Mouse (Mus musculus): ENCODE results near the gene Ctnnd2. TPM values are rescaled to one million over a fixed set of nuclear protein-coding genes. Genes with fewer than 3 reads are reported as not detected.

The Ctnnd2 gene
- polyA plus RNA-seq, 1 experiment from 2014 or later = 0.15 TPM

- H3K4me2 ChIP-seq (ENCODE audit: low read depth, low read length) = no peak overlapping the region
- no peak for ATAC-seq
- no peak overlapping the region for H3K4me3 ChIP-seq (ENCODE audit: low read depth, low read length)
- no peak overlapping the region for H3K27ac ChIP-seq (ENCODE audit: low read depth)
- 62% methylated on average over 2 of the region's 2 CpGs for WGBS (ENCODE audit: insufficient replicate concordance)
- no peaks in the 10 kb centered on the region for H3K9me3 ChIP-seq (ENCODE audit: low read length)
- TF ChIP-seq CTCF (IDR thresholded peaks at IDR 0.05; ENCODE audit: low read depth) (no peak), EP300 (IDR thresholded peaks at IDR 0.05; ENCODE audit: low read depth) (no peak)
- H3K9ac ChIP-seq (replicated peaks) = no peak overlapping the region
- DNase-seq = no peak
- H3K27me3 ChIP-seq (ENCODE audit: insufficient read depth, low read length) = no peaks in the 10 kb centered on the region
- H3K36me3 ChIP-seq (replicated peaks; ENCODE audit: insufficient read depth, low read length) = no peaks in the 10 kb centered on the region
- H3K4me1 ChIP-seq (ENCODE audit: insufficient read depth) = no peaks in the 10 kb centered on the region
These were observed 546.8 kb downstream of the Ctnnd2 start for GRCm38 (mm10) chr15:30719226-30719625.

DNA sequence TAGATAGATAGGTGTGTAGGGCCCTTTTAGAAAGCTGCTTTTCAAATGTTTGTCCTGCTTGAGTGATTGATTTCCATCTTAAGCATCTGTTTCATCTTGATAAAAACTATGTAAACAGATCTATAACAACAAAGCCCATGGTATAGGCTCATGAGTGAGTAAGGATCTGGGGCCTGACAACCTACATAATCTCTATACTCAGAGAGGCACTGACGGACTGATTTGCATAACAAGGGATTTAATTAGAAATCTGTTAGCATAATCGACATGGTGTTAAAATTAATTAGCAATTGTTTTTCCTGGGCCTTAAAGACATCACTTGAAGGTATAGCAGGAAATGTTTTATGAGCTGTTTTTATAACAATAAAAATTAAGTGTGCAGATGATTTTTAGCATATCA, 548.7 kb downstream of the Ctnnd2 start:
- Histone ChIP-seq H3K27ac (ENCODE audit: low read depth) (no peak overlapping the region), H3K4me3 (ENCODE audit: low read depth, low read length) (no peak overlapping the region), H3K27me3 (ENCODE audit: insufficient read depth, low read length) (no peaks in the 10 kb centered on the region), H3K4me1 (ENCODE audit: insufficient read depth) (no peaks in the 10 kb centered on the region), H3K9ac (replicated peaks) (no peak overlapping the region), H3K36me3 (replicated peaks; ENCODE audit: insufficient read depth, low read length) (no peaks in the 10 kb centered on the region), H3K9me3 (ENCODE audit: low read length) (no peaks in the 10 kb centered on the region), H3K4me2 (ENCODE audit: low read depth, low read length) (no peak overlapping the region)
- no peak for ATAC-seq
- no peak for TF ChIP-seq EP300 (IDR thresholded peaks at IDR 0.05; ENCODE audit: low read depth)
- TF ChIP-seq CTCF (IDR thresholded peaks at IDR 0.05; ENCODE audit: low read depth) = no peak
- WGBS (ENCODE audit: insufficient replicate concordance) = 58% methylated on average over 2 of the region's 2 CpGs
- no peak for DNase-seq

- H3K9ac ChIP-seq (replicated peaks) = no peak overlapping the region
- TF ChIP-seq EP300 (IDR thresholded peaks at IDR 0.05; ENCODE audit: low read depth) (no peak), CTCF (IDR thresholded peaks at IDR 0.05; ENCODE audit: low read depth) (no peak)
- no peak overlapping the region for H3K4me2 ChIP-seq (ENCODE audit: low read depth, low read length)
These were observed 553.7 kb downstream of the Ctnnd2 start for GRCm38 (mm10) chr15:30726066-30726465.

DNA sequence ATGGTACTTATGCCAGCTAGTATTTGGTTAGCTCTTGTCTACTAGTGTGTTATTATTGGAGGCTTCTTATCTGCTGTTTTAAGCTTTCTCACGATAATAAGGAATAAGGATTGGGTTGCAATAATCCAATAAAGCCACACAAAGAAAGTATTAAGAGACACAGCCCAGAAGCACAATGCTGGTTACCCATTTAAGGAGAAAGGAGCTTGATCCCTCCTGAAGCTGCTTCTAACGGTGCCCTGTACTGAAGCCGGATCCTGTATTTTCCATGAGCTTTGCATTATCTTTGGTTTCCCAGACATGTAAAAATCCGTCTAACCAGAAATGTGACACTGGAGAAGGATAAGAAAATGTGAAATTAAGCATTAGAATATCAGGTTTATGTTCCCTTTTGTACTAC, 565.8 kb downstream of the Ctnnd2 start:
- H3K4me3 ChIP-seq (ENCODE audit: low read depth, low read length) = no peak overlapping the region
- no peak overlapping the region for H3K9ac ChIP-seq (replicated peaks)
- WGBS (ENCODE audit: insufficient replicate concordance) = 77% methylated on average over 4 of the region's 4 CpGs
- H3K36me3 ChIP-seq (replicated peaks; ENCODE audit: insufficient read depth, low read length) = no peaks in the 10 kb centered on the region
- TF ChIP-seq EP300 (IDR thresholded peaks at IDR 0.05; ENCODE audit: low read depth) = no peak
- no peak for TF ChIP-seq CTCF (IDR thresholded peaks at IDR 0.05; ENCODE audit: low read depth)
- no peak for ATAC-seq
- H3K4me1 ChIP-seq (ENCODE audit: insufficient read depth) = no peaks in the 10 kb centered on the region
- no peaks in the 10 kb centered on the region for H3K9me3 ChIP-seq (ENCODE audit: low read length)
- DNase-seq = no peak
- H3K4me2 ChIP-seq (ENCODE audit: low read depth, low read length) = no peak overlapping the region
- H3K27ac ChIP-seq (ENCODE audit: low read depth) = no peak overlapping the region
- H3K27me3 ChIP-seq (ENCODE audit: insufficient read depth, low read length) = no peaks in the 10 kb centered on the region

More at GRCm38 (mm10) chr15:30726066-30726465, 553.7 kb downstream of the Ctnnd2 start:
- ATAC-seq (no peak), DNase-seq (no peak)
- H3K27me3 ChIP-seq (ENCODE audit: insufficient read depth, low read length) = no peaks in the 10 kb centered on the region
- no peaks in the 10 kb centered on the region for H3K4me1 ChIP-seq (ENCODE audit: insufficient read depth)
- no peaks in the 10 kb centered on the region for H3K9me3 ChIP-seq (ENCODE audit: low read length)
- H3K36me3 ChIP-seq (replicated peaks; ENCODE audit: insufficient read depth, low read length) = no peaks in the 10 kb centered on the region
- no peak overlapping the region for H3K4me3 ChIP-seq (ENCODE audit: low read depth, low read length)
- 78% methylated on average over 5 of the region's 5 CpGs for WGBS (ENCODE audit: insufficient replicate concordance)
- H3K27ac ChIP-seq (ENCODE audit: low read depth) = no peak overlapping the region

DNA sequence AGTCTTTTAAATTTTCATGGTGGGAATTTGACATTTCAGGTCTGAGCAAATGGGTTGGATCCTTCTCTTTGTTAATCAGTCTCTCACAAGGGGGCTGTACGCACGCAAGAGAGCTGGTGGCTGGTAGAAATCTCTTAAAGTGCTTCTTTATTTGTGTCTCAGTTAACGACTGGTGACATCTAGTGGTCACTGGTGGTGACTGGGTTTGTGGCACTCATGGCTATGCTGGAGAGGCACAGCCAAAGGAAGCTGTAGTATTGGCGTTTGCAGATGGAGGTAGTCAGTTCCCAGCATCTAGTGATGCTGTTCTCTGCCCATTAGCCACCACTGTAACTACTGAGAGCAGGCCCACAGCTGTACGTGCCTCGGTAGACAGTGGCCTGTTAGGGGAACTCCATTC, 568.3 kb downstream of the Ctnnd2 start:
- ATAC-seq = no peak

DNA sequence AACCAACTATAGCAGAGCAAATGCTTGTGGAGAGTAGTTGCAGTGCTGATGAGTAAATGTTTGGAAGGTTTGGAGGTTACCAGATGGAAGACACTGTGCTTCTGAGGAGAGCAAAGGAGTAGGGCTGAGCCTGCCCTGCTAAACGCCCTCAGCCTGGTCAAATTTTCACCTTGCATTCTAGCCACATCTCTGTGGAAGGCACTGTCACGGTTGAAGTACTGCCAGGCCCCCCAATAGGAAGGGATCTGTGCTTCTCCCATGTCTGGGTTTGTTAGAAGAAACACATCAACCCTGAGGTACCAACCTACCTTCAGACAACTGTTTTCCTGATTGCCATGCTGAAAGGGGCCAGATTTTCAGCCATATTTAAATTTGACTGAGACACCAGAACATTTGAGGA, 585.6 kb downstream of the Ctnnd2 start:
- TF ChIP-seq EP300 (IDR thresholded peaks at IDR 0.05; ENCODE audit: low read depth) (no peak), CTCF (IDR thresholded peaks at IDR 0.05; ENCODE audit: low read depth) (no peak)
- no peak for DNase-seq
- no peaks in the 10 kb centered on the region for H3K27me3 ChIP-seq (ENCODE audit: insufficient read depth, low read length)
- H3K9ac ChIP-seq (replicated peaks) = no peak overlapping the region
- no peak overlapping the region for H3K4me2 ChIP-seq (ENCODE audit: low read depth, low read length)
- WGBS (ENCODE audit: insufficient replicate concordance) = 52% methylated on average over 2 of the region's 2 CpGs
- H3K36me3 ChIP-seq (replicated peaks; ENCODE audit: insufficient read depth, low read length) = no peaks in the 10 kb centered on the region
- no peak overlapping the region for H3K4me3 ChIP-seq (ENCODE audit: low read depth, low read length)
- H3K4me1 ChIP-seq (ENCODE audit: insufficient read depth) = no peaks in the 10 kb centered on the region
- H3K27ac ChIP-seq (ENCODE audit: low read depth) = no peak overlapping the region
- ATAC-seq = no peak
- H3K9me3 ChIP-seq (ENCODE audit: low read length) = no peaks in the 10 kb centered on the region

More for the DNA sequence above, 568.3 kb downstream of the Ctnnd2 start:
- Histone ChIP-seq H3K27me3 (ENCODE audit: insufficient read depth, low read length) (no peaks in the 10 kb centered on the region), H3K9ac (replicated peaks) (no peak overlapping the region), H3K4me3 (ENCODE audit: low read depth, low read length) (no peak overlapping the region), H3K36me3 (replicated peaks; ENCODE audit: insufficient read depth, low read length) (no peaks in the 10 kb centered on the region), H3K9me3 (ENCODE audit: low read length) (no peaks in the 10 kb centered on the region), H3K27ac (ENCODE audit: low read depth) (no peak overlapping the region), H3K4me2 (ENCODE audit: low read depth, low read length) (no peak overlapping the region), H3K4me1 (ENCODE audit: insufficient read depth) (no peaks in the 10 kb centered on the region)
- TF ChIP-seq CTCF (IDR thresholded peaks at IDR 0.05; ENCODE audit: low read depth) (peak; percentile 77), EP300 (IDR thresholded peaks at IDR 0.05; ENCODE audit: low read depth) (no peak)
- DNase-seq = peak; percentile 36
- 10% methylated on average over 6 of the region's 6 CpGs for WGBS (ENCODE audit: insufficient replicate concordance)

DNA sequence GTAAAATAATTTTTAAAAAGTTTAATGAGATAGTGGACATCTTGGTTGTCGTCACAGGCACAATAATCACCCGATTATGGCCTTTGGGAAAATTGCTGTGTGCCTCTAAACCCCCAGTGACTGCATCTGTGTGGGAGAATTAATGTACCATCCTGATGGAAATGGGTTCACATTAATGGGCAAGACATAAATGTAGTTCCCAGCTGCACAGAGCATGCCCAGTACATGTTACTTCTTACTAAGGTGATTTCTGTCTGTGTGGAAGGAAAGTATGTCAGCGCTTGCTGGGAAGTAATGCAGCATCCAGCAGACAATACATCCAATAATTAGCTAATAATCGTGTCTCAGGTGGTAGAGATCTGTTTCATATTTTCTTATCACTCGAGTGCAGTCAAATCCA, 589.8 kb downstream of the Ctnnd2 start:
- H3K9ac ChIP-seq (replicated peaks) = no peak overlapping the region
- H3K4me3 ChIP-seq (ENCODE audit: low read depth, low read length) = no peak overlapping the region
- DNase-seq = no peak
- 72% methylated on average over 5 of the region's 5 CpGs for WGBS (ENCODE audit: insufficient replicate concordance)
- no peak overlapping the region for H3K4me2 ChIP-seq (ENCODE audit: low read depth, low read length)
- TF ChIP-seq CTCF (IDR thresholded peaks at IDR 0.05; ENCODE audit: low read depth) (no peak), EP300 (IDR thresholded peaks at IDR 0.05; ENCODE audit: low read depth) (no peak)
- H3K36me3 ChIP-seq (replicated peaks; ENCODE audit: insufficient read depth, low read length) = no peaks in the 10 kb centered on the region
- H3K4me1 ChIP-seq (ENCODE audit: insufficient read depth) = no peaks in the 10 kb centered on the region
- no peak overlapping the region for H3K27ac ChIP-seq (ENCODE audit: low read depth)
- ATAC-seq = no peak
- no peaks in the 10 kb centered on the region for H3K27me3 ChIP-seq (ENCODE audit: insufficient read depth, low read length)
- H3K9me3 ChIP-seq (ENCODE audit: low read length) = no peaks in the 10 kb centered on the region

All from liver, postnatal 0 days (tissue).